Mouse (Mus musculus) bone marrow, adult 2 months (tissue): Measurements from ENCODE around the gene Unc13b.

Source experiments
- CTCF ChIP-seq: fragments of 200-500 bp; IDR thresholded peaks from 2 replicates; pipeline ENCODE4 v1.5.1; 2011; ENCODE audit warnings: low read length, control low read depth; ENCODE audit not compliant: control insufficient read depth, insufficient read depth
- POLR2A ChIP-seq: fragments of 200-500 bp; IDR thresholded peaks from 2 replicates; pipeline ENCODE4 v1.6.1; 2011; ENCODE audit warnings: low read depth, mild to moderate bottlenecking, control low read depth, low read length, borderline replicate concordance; ENCODE audit not compliant: control insufficient read depth

- TF ChIP-seq POLR2A = peak; percentile 33; the same call in 1 of the 2 replicates
- TF ChIP-seq CTCF = no peak
Observed at GRCm38 (mm10) chr4:43045659-43046302, 13.0 kb upstream of the Unc13b start, which contains the start of gene Fam214b.
